Mouse (Mus musculus) testis, adult 2 months (tissue): ENCODE results near the gene Parva.

Experiments
- CTCF ChIP-seq: fragments of 200-500 bp; IDR thresholded peaks from 2 replicates; pipeline ENCODE4 v1.5.1; 2012; ENCODE audit warnings: low read depth, mild to moderate bottlenecking, inconsistent platforms, low read length, moderate library complexity; ENCODE audit not compliant: control insufficient read depth, insufficient read depth, insufficient replicate concordance
- POLR2A ChIP-seq: fragments of 200-500 bp; IDR thresholded peaks from 2 replicates; pipeline ENCODE4 v1.6.1; 2012; ENCODE audit warnings: low read depth, mild to moderate bottlenecking, inconsistent platforms, low read length, moderate library complexity; ENCODE audit not compliant: control insufficient read depth

DNA sequence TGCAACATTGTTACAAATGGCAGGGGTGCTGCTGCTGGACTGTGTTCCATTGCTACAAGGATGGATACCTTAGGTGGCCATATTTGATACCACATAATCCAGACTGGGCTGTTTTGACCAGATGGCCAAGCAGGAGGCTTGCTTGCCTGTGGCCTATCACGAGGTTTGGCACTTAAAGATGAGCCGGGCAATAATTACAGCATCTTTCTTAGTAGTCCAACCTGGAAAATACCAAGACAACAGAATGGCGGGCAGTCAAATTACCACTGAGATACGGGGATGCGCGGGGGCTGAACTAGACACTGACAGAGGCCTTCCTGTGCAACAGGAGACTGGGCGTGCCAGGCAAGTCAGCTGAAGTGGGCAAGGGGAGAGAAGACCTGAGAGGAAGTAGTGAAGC is 55.3 kb downstream of the Parva start:
- TF ChIP-seq POLR2A, result no peak
- TF ChIP-seq CTCF, result no peak
